Mouse (Mus musculus): Measurements from ENCODE around the gene Vil1. TPM values are rescaled to one million over a fixed set of nuclear protein-coding genes. Genes with fewer than 3 reads are reported as not detected.

Vil1 gene
- polyA plus RNA-seq, 1 experiment from 2014 or later: 6.7 TPM

DNA sequence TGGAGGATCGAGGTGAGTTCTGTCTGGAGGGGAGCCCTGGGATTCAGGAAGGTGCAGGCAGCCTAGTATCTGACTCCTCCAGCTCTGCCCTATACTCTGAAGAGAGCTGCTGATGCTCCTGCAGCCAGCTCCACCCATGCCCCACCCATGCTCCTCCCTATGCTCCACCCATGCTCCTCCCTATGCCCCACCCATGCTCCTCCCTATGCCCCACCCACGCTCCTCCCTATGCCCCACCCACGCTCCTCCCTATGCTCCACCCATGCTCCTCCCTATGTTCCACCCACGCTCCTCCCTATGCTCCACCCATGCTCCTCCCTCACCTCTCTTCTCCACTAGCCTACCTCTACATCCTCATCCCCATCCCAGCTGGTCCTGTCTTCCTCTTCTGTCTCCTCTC, 6.0 kb downstream of the Vil1 start:
- 39% methylated on average over 4 of the region's 4 CpGs for WGBS
- Histone ChIP-seq H3K4me2 (replicated peaks; ENCODE audit: low read depth, low read length) (no peak overlapping the region), H3K9me3 (ENCODE audit: control insufficient read depth, low read length) (no peaks in the 10 kb centered on the region), H3K27me3 (ENCODE audit: control insufficient read depth, insufficient read depth, low read length) (no peaks in the 10 kb centered on the region), H3K9ac (ENCODE audit: low read depth, low read length) (no peak overlapping the region), H3K4me3 (ENCODE audit: low read length) (no peak overlapping the region), H3K4me1 (ENCODE audit: control insufficient read depth, insufficient read depth, low read length) (peaks cover 8% of the 10 kb centered on the region; the same call in 1 of the 2 replicates), H3K27ac (ENCODE audit: low read depth, low read length) (no peak overlapping the region), H3K36me3 (ENCODE audit: control insufficient read depth, insufficient read depth, low read length) (no peaks in the 10 kb centered on the region)
- peak; percentile 78 for ATAC-seq (ENCODE audit: low FRiP score, low TSS enrichment)

DNA sequence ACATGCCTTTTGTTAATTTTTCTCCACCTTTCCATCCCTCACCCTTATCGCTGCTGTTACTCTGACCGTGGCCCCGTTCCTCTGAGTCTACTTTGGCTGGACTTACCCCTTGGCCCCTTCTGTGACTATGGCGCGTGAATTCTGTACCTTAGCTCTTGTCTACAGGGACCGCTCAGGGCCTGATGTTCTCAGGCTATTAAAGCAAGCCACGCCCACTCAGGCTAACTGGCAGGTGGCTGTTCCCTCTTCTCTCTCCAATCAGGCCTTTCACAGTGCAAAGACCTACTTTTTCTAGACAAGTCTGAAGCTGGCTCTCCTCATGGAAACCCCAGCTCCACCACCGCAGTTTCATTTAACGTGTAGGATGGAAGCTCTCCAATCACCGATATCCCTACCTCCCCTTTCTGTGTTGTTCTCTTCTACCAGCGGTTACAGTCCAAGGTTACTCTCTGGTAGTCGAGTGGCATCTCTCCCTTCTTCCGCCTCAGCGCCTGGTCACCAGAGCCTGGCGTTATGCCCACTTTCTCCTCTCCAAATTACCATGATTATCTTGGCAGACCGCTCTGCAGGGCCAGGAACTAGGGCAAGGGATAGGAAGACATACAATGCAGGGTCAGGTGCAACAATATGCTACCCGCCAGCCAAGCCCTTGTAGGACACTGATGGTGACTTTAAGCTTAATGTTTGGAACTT, 9.7 kb downstream of the Vil1 start:
- Histone ChIP-seq H3K27ac (ENCODE audit: low read depth, low read length) (no peak overlapping the region), H3K27me3 (ENCODE audit: control insufficient read depth, insufficient read depth, low read length) (no peaks in the 10 kb centered on the region), H3K4me2 (replicated peaks; ENCODE audit: low read depth, low read length) (no peak overlapping the region), H3K9me3 (ENCODE audit: control insufficient read depth, low read length) (no peaks in the 10 kb centered on the region), H3K4me3 (ENCODE audit: low read length) (no peak overlapping the region), H3K36me3 (ENCODE audit: control insufficient read depth, insufficient read depth, low read length) (no peaks in the 10 kb centered on the region), H3K9ac (ENCODE audit: low read depth, low read length) (no peak overlapping the region), H3K4me1 (ENCODE audit: control insufficient read depth, insufficient read depth, low read length) (peaks cover 8% of the 10 kb centered on the region; the same call in 1 of the 2 replicates)
- WGBS: 71% methylated on average over 17 of the region's 17 CpGs
- ATAC-seq (ENCODE audit: low FRiP score, low TSS enrichment): no peak; the same call in 1 of the 2 replicates

DNA sequence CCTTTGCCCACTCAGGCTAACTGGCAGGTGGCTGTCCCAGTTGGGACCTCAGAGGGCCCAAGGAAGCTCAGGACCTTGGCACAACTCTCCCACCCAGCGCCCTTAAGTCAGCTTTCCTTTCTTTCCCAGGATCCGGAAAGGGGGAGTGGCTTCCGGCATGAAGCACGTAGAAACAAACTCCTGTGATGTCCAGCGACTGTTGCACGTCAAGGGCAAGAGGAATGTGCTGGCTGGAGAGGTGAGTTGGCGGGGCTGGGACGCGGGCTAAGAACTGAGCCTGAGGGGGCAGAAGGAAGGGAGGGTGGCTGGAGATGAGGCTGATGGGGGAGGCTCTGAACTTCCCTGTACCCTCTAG, 10.2 kb downstream of the Vil1 start:
- Histone ChIP-seq H3K4me2 (replicated peaks; ENCODE audit: low read depth, low read length) (no peak overlapping the region), H3K4me1 (ENCODE audit: control insufficient read depth, insufficient read depth, low read length) (peaks cover 8% of the 10 kb centered on the region; the same call in 1 of the 2 replicates), H3K9me3 (ENCODE audit: control insufficient read depth, low read length) (no peaks in the 10 kb centered on the region), H3K9ac (ENCODE audit: low read depth, low read length) (no peak overlapping the region), H3K4me3 (ENCODE audit: low read length) (no peak overlapping the region), H3K36me3 (ENCODE audit: control insufficient read depth, insufficient read depth, low read length) (no peaks in the 10 kb centered on the region), H3K27me3 (ENCODE audit: control insufficient read depth, insufficient read depth, low read length) (no peaks in the 10 kb centered on the region), H3K27ac (ENCODE audit: low read depth, low read length) (no peak overlapping the region)
- WGBS: 63% methylated on average over 9 of the region's 9 CpGs
- no peak for ATAC-seq (ENCODE audit: low FRiP score, low TSS enrichment)

DNA sequence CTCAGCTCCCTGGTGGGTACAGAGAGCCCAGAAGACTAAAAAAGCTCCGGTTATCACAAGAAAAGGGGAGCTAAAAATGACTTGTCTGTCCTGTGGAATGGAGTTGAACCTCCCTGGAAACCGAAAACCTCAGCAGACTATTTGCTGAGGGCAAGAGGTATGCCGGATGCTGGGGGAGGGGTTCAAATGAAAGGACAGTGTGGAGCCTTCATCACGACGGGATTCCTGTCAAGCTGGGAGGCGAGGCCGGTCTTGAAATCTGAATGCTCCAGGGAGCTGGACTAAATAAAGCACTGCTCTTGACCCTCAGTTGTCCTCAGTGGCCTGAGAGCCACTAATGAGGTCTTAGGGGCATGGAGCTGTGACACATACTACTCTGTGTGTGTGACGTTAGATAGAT, 14.0 kb downstream of the Vil1 start:
- no peak overlapping the region for H3K9ac ChIP-seq (ENCODE audit: low read depth, low read length)
- H3K36me3 ChIP-seq (ENCODE audit: control insufficient read depth, insufficient read depth, low read length): no peaks in the 10 kb centered on the region
- WGBS: 32% methylated on average over 8 of the region's 8 CpGs
- ATAC-seq (ENCODE audit: low FRiP score, low TSS enrichment): no peak
- H3K27ac ChIP-seq (ENCODE audit: low read depth, low read length): no peak overlapping the region
- H3K4me1 ChIP-seq (ENCODE audit: control insufficient read depth, insufficient read depth, low read length): peaks cover 8% of the 10 kb centered on the region; the same call in 1 of the 2 replicates
- no peaks in the 10 kb centered on the region for H3K27me3 ChIP-seq (ENCODE audit: control insufficient read depth, insufficient read depth, low read length)
- H3K9me3 ChIP-seq (ENCODE audit: control insufficient read depth, low read length): no peaks in the 10 kb centered on the region
- H3K4me3 ChIP-seq (ENCODE audit: low read length): no peak overlapping the region
- no peak overlapping the region for H3K4me2 ChIP-seq (replicated peaks; ENCODE audit: low read depth, low read length)

DNA sequence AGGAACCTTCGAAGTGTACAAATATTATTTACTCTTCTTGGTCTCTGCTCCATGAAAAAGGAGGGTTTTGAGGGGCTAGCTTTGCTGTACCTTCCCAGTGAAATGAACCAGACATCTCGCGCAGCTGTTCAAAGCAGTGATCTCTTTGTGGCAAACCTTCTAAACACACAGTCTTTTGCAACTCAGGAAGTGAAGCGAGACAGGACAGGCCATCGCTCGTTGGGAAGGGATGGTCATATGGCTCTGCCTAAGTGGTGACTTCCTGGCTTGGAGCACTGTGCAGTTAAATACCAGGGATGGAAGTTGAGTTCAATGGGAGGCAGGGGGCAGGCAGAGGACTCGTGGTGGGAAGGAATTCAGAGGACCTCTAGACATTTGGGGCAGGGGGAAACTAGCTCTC, 16.7 kb downstream of the Vil1 start:
- no peak overlapping the region for H3K4me2 ChIP-seq (replicated peaks; ENCODE audit: low read depth, low read length)
- H3K4me3 ChIP-seq (ENCODE audit: low read length): no peak overlapping the region
- H3K36me3 ChIP-seq (ENCODE audit: control insufficient read depth, insufficient read depth, low read length): no peaks in the 10 kb centered on the region
- no peaks in the 10 kb centered on the region for H3K9me3 ChIP-seq (ENCODE audit: control insufficient read depth, low read length)
- ATAC-seq (ENCODE audit: low FRiP score, low TSS enrichment): no peak
- WGBS: 67% methylated on average over 7 of the region's 7 CpGs
- no peaks in the 10 kb centered on the region for H3K27me3 ChIP-seq (ENCODE audit: control insufficient read depth, insufficient read depth, low read length)
- no peaks in the 10 kb centered on the region for H3K4me1 ChIP-seq (ENCODE audit: control insufficient read depth, insufficient read depth, low read length)
- no peak overlapping the region for H3K9ac ChIP-seq (ENCODE audit: low read depth, low read length)
- H3K27ac ChIP-seq (ENCODE audit: low read depth, low read length): no peak overlapping the region

DNA sequence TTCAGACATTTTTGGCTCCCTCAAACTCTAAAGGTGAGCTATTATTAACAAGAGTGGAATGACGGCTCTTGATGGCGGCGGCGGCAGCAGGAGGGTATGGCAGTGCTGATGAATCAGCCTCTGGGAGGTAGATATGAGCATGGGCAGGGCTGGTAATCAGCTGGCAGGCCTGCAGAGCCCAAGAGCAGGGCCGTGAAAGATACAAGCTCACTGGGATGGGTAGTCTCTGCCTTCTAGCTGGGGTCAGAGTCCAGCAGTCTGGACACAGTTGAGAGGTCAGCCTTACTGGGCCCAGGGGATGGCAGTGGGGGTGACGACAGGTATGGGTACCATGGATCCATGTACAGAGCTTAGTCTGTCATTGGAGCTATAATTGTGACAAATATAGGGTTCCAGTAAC, 24.0 kb downstream of the Vil1 start:
- Histone ChIP-seq H3K4me1 (ENCODE audit: control insufficient read depth, insufficient read depth, low read length) (no peaks in the 10 kb centered on the region), H3K36me3 (ENCODE audit: control insufficient read depth, insufficient read depth, low read length) (peaks cover 26% of the 10 kb centered on the region), H3K4me3 (ENCODE audit: low read length) (no peak overlapping the region), H3K9ac (ENCODE audit: low read depth, low read length) (no peak overlapping the region), H3K4me2 (replicated peaks; ENCODE audit: low read depth, low read length) (no peak overlapping the region), H3K27me3 (ENCODE audit: control insufficient read depth, insufficient read depth, low read length) (no peaks in the 10 kb centered on the region), H3K9me3 (ENCODE audit: control insufficient read depth, low read length) (no peaks in the 10 kb centered on the region), H3K27ac (ENCODE audit: low read depth, low read length) (no peak overlapping the region)
- 84% methylated on average over 6 of the region's 6 CpGs for WGBS
- ATAC-seq (ENCODE audit: low FRiP score, low TSS enrichment): 0 out of 2 replicates have a peak, but pooled peaks have one; percentile 41

DNA sequence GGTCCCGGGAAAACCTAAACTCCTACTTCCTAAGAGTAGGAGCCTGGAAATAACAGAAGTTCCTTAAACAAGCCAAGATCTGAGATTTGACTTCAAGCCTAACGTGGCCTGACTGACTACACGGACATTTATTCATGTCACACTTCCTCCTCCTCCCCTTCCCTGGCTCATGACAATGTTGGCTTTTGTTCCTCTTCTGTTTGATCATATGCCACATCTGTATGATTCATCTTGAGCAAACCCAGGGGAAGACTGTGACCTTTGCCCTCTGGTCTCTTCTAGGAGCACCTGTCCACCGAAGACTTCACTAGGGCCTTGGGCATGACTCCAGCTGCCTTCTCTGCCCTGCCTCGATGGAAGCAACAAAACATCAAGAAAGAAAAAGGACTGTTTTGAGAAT, 25.4 kb downstream of the Vil1 start:
- no peaks in the 10 kb centered on the region for H3K9me3 ChIP-seq (ENCODE audit: control insufficient read depth, low read length)
- no peak for ATAC-seq (ENCODE audit: low FRiP score, low TSS enrichment)
- no peak overlapping the region for H3K27ac ChIP-seq (ENCODE audit: low read depth, low read length)
- peaks cover 39% of the 10 kb centered on the region for H3K36me3 ChIP-seq (ENCODE audit: control insufficient read depth, insufficient read depth, low read length)
- H3K4me3 ChIP-seq (ENCODE audit: low read length): no peak overlapping the region
- H3K4me1 ChIP-seq (ENCODE audit: control insufficient read depth, insufficient read depth, low read length): no peaks in the 10 kb centered on the region
- H3K9ac ChIP-seq (ENCODE audit: low read depth, low read length): no peak overlapping the region
- H3K27me3 ChIP-seq (ENCODE audit: control insufficient read depth, insufficient read depth, low read length): no peaks in the 10 kb centered on the region
- 48% methylated on average over 5 of the region's 5 CpGs for WGBS
- H3K4me2 ChIP-seq (replicated peaks; ENCODE audit: low read depth, low read length): no peak overlapping the region

DNA sequence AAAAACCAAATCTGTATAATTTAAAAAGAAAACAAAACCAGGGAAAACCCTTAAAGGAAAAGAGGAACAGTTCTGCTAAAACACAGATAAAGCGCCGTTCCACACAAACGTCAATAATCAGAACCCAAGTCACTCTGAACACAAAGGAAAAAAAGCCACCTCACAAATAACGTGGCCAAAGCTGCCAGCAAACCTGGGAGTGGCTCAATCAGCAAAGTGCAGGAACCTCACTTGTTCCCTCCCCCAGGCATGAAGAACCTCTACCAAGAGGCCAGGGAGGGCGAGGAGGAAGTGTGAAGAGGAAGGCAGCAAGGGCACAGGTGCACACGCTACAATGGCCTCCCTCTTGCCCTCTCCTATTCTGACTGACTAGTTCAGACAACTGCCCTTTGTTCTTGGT, 26.4 kb downstream of the Vil1 start:
- 90% methylated on average over 6 of the region's 6 CpGs for WGBS
- no peak overlapping the region for H3K27ac ChIP-seq (ENCODE audit: low read depth, low read length)
- H3K4me2 ChIP-seq (replicated peaks; ENCODE audit: low read depth, low read length): no peak overlapping the region
- ATAC-seq (ENCODE audit: low FRiP score, low TSS enrichment): no peak
- no peak overlapping the region for H3K4me3 ChIP-seq (ENCODE audit: low read length)
- no peaks in the 10 kb centered on the region for H3K4me1 ChIP-seq (ENCODE audit: control insufficient read depth, insufficient read depth, low read length)
- H3K27me3 ChIP-seq (ENCODE audit: control insufficient read depth, insufficient read depth, low read length): no peaks in the 10 kb centered on the region
- H3K9me3 ChIP-seq (ENCODE audit: control insufficient read depth, low read length): no peaks in the 10 kb centered on the region
- peaks cover 45% of the 10 kb centered on the region for H3K36me3 ChIP-seq (ENCODE audit: control insufficient read depth, insufficient read depth, low read length)
- H3K9ac ChIP-seq (ENCODE audit: low read depth, low read length): no peak overlapping the region

DNA sequence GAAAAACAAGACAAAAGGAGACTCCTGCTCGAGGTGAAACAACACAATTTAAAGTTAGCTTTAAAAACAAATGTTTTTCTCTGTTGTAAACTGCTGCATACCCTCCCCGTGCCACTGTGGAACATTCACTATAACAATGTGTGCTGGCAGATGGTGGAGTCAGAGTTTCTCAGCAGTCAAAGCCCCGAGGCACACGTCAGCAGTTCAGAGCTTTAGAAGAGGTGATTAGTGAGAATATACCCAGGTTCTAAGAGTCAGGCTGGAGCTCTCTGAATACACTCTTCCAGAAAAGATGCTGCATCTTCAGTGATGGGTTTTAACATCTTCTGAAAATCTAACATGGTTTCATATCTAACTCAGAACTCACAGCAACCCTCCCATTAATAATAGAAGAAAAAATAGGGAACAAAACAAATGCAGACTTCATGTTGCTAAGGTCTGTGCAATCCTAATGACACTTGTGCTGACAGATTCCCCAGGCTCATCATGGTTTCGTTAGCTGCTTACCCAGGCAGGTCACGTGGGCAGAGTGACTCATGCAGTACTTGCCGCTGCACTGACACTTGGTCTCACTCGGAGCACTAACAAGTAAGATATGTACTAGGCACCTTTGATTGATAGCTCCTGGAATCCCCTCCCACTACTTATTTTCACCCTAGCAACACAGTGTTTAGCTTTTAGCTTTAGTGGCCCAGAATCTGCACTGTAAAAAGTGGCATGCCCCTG, 28.7 kb downstream of the Vil1 start:
- H3K27ac ChIP-seq (ENCODE audit: low read depth, low read length): no peak overlapping the region
- H3K4me1 ChIP-seq (ENCODE audit: control insufficient read depth, insufficient read depth, low read length): no peaks in the 10 kb centered on the region
- H3K9me3 ChIP-seq (ENCODE audit: control insufficient read depth, low read length): no peaks in the 10 kb centered on the region
- no peaks in the 10 kb centered on the region for H3K27me3 ChIP-seq (ENCODE audit: control insufficient read depth, insufficient read depth, low read length)
- 77% methylated on average over 8 of the region's 8 CpGs for WGBS
- peaks cover 63% of the 10 kb centered on the region for H3K36me3 ChIP-seq (ENCODE audit: control insufficient read depth, insufficient read depth, low read length)
- no peak overlapping the region for H3K4me3 ChIP-seq (ENCODE audit: low read length)
- ATAC-seq (ENCODE audit: low FRiP score, low TSS enrichment): no peak
- no peak overlapping the region for H3K4me2 ChIP-seq (replicated peaks; ENCODE audit: low read depth, low read length)
- H3K9ac ChIP-seq (ENCODE audit: low read depth, low read length): no peak overlapping the region
